Mouse (Mus musculus) lung, postnatal 10 days (tissue): ENCODE results near the gene Gm42906.

Experiments used
- DNase-seq: peaks from one replicate; pipeline ENCODE4 v3.0.0; 2021

Gm42906 gene

GRCm38 (mm10) chr5:151296244-151296643, 131.7 kb downstream of the Gm42906 start:
- no peak for DNase-seq

- no peak for DNase-seq
Observed at GRCm38 (mm10) chr5:151293591-151293990, 134.4 kb downstream of the Gm42906 start.

DNA sequence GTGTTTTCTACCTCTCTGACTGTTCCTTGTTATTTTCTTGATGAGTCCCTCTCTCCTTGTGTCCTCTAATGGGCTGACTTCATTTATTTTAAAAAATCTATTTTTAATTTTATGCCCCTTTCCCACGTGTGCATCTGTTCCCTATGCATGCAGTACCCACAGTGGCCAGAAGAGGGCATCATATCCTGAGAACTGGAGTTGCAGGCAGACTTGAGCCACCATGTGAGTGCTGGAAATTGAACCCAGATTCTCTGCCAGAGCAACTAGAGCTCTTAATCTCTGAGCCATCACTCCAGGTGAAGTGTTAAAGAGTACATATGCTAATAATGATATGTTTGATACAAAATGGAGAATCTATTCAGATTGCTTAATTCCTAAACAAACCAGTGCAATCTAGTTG, 135.7 kb downstream of the Gm42906 start:
- DNase-seq: peak; percentile 35

GRCm38 (mm10) chr5:151286331-151286730, 141.6 kb downstream of the Gm42906 start:
- DNase-seq: no peak

DNA sequence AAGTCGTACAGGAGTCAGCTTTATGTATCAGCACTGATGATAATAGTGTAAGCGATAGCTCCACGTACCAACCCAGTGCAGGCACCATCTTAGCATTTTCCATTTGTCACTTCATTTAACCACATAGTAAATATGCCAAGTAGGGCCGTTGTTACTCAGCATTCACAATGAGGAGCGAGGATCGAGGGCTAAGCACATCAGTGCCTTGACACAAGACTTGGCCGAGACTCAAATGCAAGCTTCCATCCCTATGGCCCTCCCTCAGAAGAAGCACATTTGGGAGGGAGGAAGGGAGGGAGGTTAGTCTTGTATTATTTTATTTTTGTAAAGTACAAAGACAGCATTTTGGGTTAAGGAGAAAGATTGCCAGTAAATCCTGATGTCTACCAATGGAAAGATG, 148.4 kb downstream of the Gm42906 start:
- no peak for DNase-seq

- DNase-seq: no peak
Observed at GRCm38 (mm10) chr5:151277927-151278326, 150.0 kb downstream of the Gm42906 start.

DNA sequence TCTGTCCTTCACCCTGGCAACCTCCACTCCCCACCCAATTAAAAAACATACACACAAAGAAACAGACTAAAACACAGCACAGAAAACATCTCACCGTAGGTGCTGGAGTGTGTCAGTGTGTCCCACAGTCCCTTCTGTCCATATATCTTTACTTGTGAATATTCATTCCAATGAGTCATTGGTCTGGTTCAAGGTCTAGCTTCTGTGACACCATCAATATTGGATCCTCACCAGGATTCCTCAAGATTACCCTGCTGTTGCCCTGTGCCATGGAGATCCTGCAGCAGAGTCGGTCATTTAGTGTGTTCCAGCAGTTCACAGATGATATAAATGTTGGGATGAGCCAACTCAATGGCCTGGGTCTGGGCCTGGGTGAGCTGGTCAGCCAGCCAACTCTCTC, 152.0 kb downstream of the Gm42906 start:
- no peak for DNase-seq

DNA sequence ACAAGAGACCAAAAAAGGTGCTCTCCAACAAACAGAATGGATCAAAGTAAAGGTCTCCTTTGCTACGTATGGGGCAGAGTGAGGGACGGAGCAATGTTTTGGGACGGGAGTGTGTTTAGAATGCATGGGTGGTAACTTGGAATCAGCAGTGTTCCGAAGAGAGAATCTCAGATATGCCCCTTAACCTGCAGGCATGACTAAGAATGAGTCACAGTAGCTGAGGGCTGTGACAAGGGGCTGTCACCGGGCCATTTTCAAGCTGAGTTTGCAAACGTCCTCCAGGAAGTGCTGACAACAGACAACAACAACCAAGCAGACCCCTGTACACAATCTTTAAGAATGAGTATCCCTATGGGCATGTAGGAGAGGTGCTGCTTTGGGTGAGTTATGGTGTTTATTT, 153.7 kb downstream of the Gm42906 start:
- DNase-seq: no peak

GRCm38 (mm10) chr5:151270815-151271214, 157.1 kb downstream of the Gm42906 start:
- DNase-seq: no peak

DNA sequence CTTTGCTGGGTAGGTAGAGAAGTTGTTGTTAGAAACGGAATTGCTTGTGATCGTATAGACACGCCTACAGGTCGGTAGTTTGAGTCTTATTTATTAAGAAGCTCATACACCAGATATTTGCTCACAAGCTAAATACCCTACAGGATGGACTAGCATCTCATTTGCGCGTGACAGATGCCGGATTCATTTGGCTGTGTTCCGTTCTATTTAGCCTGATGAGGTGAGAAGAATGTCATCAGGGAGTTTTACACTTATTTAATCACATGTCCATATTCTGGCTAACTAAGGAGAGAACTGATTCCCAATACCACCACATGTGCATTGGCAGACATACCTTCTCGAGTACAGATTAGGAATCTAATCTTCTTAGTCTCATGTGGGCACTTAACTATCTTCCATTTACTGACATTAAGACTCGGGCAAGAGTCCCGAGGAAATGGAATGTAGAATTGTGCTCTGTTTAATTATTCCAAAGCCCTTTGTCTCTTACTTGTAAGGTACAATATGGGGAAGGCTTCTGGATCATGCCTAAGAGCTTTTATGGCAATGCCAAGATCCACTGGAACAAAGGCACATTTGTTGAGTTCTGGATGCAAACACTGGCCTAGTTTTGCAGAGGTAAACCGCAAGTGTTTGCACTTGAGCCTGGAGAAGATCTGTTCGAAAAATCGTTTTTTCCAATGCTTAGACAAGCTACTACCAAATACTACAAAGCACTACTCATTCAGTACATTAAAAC, 160.9 kb downstream of the Gm42906 start:
- no peak for DNase-seq

DNA sequence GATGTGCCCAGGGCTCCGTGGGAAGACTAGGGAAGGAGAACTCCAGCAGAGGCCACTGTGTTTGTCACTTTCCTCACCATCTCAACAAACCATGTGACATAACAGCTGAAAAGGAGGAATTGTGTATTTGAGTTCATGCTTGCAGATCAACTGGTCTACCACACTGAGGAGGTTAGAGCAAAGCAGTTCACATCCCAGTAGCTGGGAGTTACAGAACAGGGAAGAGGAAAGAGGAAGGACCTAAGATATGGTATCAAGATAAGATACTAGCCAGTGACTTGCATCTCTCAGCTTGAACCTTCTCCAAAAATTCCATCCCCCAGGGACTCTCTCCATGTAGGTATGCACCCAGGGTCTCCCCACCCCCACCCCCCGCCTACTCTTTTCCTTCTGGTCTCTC, 166.4 kb downstream of the Gm42906 start:
- no peak for DNase-seq

DNA sequence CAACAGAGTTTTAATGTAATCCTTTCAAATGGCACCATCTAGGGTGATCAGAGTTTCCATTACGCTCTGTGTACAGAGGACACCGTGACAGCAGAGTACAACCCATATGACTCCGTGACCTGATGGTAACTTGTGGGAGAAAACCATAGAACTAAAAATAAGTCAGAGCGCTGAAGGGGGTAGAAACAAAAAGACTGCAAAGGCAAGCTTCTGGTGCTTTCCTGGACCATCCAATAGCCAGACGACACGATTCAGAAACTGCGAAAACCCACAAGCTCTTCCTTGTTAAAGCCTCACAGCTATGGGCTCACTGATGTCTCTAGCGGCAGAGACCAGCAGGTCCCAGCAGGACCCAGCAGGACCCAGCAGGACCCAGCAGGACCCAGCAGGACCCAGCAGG, 175.8 kb downstream of the Gm42906 start:
- peak; percentile 27 for DNase-seq

DNA sequence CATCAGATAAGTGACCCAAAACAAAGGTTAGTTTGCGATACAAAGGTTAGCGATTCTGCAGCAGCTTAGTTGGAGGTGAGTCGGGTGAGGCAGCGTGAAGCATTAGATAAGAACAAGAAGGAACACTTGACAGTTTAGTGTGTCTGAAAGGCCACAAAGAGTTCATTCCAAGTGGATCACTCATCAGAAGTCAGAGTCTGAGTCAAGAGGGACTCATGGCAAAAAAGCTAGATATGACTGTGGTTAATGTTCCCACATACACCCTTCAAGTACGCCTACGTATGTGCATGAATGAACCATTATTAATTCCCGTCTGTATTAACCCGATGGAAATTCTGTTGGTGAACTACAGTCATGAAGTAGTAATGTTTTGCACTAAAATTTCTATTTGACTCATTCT, 176.3 kb downstream of the Gm42906 start:
- no peak for DNase-seq

GRCm38 (mm10) chr5:151248671-151249620, 179.0 kb downstream of the Gm42906 start:
- no peak for DNase-seq

GRCm38 (mm10) chr5:151248084-151248483, 179.9 kb downstream of the Gm42906 start:
- no peak for DNase-seq

- DNase-seq: peak; percentile 31
Observed at GRCm38 (mm10) chr5:151247115-151247875, 180.7 kb downstream of the Gm42906 start.

GRCm38 (mm10) chr5:151246287-151246686, 181.7 kb downstream of the Gm42906 start:
- no peak for DNase-seq

DNA sequence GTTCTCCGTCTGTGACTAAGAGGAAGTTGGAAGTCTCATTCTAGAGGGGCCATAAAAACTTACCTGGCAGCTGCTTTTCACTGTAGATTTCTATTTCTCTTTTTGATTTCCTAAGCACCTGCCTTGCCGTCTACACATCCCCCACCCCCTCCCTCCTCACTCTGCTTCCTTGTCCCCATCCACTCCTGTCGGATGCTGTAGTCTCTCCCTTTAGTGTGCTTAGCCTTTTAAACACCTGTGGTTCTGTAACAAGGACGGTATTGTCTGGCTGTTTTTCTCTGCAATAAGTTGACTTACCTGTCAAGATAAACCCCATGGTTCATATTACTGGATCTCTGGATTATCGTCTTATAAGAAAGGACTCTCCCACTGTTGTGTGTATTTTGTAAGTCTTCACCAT, 182.4 kb downstream of the Gm42906 start:
- no peak for DNase-seq

GRCm38 (mm10) chr5:151238730-151239129, 189.2 kb downstream of the Gm42906 start:
- no peak for DNase-seq

- DNase-seq: no peak
Observed at GRCm38 (mm10) chr5:151236411-151236810, 191.6 kb downstream of the Gm42906 start.

GRCm38 (mm10) chr5:151233400-151234031, 194.4 kb downstream of the Gm42906 start, which contains the start of gene Stard13:
Gene Stard13, minus strand, starts transcription at chr5:151233836.
- DNase-seq: peak; percentile 73

DNA sequence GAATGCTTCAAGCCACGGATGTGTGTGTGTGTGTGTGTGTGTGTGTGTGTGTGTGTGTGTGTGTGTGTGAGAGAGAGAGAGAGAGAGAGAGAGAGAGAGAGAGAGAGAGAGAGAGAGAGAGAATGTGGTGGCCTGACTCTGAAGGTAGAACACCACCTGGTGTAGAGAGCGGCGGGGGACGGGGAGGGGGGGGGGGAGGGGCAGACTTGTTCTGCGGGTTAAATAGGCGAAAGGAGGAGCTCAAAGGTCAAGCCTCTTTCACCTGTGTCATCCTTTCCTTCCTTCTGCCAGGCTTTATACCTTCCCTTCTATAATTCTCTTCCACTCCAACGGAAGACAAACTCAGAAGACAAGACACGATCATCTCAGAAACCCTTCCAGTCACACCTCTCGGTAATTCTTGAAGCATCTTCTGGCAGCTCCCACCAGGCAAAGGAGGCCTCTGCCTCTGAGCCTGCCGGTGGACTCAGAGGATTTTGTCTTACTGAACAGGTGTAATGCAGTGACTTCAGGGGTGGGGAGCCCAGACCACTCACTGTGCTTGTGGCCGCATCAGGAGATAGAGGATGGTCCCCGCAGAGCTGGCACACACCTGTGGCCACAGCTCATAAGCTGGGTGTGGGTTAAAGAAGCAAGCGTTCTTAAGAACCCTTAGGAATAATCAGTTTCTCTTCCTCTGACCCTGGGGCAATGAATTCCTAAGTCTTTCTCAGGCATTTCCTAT, 195.2 kb downstream of the Gm42906 start:
- DNase-seq: no peak
